Mouse (Mus musculus) cerebellum, adult 9-10 months (tissue): ENCODE results near the gene Ush1g.

Experiments
- DNase-seq: peaks from one replicate; pipeline ENCODE4 v3.0.0; 2022

Ush1g gene

DNA sequence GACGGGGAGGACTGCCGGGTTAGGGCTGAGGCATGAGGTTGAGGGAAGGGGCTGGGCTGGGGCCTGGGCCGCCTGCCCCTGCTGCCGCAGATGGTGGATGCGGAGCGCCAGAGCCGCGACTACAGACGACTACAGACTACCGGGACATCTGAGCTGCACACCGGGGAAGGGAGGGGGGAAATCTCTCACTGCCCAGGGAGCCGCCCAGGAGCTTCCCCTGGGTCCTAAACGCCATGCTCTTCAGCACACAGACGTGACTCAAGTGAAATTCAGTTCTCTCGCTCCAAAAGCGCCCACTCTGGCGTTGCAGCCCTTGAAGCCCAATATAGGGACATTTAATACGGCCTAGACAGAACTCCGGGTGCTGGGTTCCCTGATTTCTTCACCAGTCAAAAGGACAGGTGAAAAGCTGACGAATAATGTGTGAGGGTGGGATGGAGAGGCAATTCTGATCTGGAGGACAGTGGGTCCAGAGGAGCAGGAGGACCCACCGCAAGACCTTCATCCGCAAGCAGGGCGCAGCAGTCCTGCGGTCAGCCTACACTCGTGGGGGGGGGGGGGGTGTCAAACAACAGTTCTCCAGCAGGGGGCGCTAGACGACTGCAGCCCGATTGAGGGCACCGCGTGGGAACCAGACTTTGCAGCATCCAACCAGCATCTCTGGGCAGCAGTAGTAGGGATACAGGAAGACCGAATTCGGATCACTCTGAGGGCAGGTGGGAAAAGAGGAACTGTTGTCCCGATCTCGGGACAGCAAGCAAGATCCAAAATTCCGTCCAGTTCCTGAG is at the start of gene Ush1g:
Gene Ush1g (minus strand): TSS at position 136 of the 788 bp plus-strand sequence.
- peak; percentile 60 for DNase-seq

DNA sequence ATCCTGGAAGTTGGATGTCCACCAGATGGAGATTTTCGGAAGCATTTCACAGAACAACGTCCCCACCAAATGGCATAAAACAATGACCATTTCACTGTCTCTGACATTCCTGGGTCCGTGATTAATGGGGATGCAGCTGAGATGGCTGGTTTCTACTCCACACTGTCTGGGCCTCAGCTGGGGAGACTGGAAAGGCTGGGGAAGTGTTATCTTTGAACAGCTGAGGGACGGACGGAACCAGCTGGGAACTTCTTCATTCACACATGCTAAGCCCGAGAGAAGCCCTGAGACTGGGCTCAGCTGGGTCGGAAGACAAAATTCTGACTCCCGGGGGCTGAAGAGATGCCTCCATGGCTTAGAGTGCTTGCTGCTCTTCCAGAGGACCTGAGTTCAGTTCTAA is 49.5 kb upstream of the Ush1g start:
- no peak for DNase-seq

DNA sequence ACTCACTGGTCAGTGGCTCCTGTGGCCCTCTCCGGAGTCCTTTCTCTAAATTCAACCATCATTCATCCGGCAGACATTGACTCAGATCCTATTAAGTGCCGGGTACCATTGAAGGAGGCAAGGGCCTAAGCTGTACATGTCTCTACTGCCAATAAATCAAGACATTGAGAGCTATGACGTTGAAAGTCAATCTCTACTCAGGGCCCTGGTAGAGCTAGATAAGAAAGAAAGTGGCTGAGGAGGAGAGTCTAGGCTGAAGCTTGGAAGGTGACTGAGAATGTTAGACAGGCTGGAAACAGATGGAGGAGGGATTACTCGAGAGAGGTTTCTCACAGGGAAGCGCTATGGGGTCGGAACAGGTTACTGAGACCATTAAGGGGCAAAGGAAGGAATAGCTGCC is 48.5 kb upstream of the Ush1g start:
- DNase-seq: no peak

DNA sequence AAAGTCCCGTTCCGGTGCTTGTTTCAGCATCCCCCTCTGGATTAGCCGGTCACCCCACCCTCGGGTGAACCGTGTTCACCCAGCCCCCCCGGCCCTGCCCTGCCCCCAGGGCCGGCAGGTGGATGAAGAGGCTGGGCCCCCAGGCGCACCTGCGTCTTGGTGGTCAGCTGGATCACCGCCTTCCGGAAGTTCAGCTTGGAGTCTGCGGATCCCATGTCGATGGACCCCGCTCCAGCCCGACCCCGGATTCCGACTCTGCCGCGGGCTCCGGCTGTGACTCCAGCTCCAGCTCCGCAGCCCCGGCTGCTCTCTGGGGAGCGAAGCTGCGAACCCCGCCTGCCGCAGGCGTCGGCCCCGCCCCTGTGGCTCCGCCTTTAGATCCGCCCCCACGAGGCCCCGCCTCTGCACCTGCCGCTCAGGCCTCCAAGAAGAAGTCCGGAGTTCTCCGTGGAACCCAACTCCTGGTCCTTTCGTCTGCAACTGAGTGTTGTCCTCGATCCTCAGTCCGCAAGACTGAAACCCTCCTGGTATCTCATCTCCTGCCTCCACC is 45.6 kb upstream of the Ush1g start, which contains the start of gene Hid1:
Gene Hid1 (minus strand): TSS at position 362 of the 550 bp plus-strand sequence.
- peak; percentile 90 for DNase-seq

DNA sequence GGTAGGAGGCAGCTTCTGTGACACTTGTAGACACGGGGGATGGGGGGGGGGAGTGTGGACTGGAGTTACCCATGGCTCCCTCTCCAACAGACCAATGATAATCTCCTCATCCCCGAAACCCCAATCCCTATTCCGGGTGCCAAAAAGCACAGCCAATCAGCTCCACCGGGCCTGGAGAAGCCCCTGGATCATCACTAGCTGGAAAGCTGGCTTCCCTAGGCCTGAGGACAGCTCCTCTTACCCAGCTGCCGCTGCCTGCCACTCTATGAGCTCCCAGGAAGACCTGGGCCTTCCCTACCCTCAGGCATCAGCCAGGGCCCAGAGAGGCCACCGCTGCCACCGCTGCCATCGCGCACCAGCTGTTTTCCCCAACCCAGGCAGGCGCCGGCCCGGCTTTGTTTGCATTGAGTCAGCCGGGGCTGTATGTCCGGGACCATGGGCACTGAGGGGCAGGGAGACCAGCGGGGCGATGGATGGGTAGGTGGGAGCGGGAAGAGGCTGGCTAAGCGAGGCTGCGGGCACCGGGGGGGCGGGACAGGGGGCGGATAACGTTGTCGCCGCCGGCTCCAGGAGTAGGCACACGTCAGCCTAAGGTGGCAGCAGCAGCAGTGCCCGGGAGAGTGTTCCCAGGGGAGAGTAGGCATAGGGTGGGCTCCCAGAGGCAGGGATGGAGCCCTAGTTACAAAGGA is 45.0 kb upstream of the Ush1g start:
- peak; percentile 79 for DNase-seq

DNA sequence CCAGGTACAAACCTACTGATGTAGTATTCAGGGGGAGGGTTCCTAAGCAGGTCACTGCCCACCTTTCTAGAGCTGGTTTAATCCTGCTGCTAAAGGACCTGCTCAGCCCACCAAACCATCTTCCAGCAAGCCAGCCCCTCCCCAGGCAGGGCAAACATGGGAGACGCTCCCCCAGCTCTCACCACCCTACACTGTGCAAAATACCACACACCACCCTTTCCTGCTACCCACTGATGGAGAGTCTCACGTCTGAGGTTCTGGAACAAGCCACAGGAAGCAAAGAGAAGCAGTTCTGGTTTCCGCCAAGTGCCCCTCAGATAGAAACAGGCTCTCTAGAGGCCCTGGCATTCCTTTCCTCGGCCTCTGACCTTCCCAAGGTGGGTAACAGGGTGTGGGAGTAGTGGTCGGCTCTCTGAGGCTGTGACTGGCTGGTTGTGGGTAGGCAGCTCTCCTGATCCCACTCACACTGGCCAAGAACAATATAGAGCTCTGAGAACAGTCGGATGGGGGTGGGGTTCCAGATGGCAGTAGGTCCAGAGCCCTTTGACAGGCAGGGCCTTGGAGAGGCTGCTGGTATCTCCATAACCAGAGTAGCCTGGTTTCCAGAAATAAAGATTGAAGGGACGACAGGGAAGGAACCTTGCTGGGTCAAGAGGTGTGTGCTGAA is 44.3 kb upstream of the Ush1g start:
- peak; percentile 70 for DNase-seq

DNA sequence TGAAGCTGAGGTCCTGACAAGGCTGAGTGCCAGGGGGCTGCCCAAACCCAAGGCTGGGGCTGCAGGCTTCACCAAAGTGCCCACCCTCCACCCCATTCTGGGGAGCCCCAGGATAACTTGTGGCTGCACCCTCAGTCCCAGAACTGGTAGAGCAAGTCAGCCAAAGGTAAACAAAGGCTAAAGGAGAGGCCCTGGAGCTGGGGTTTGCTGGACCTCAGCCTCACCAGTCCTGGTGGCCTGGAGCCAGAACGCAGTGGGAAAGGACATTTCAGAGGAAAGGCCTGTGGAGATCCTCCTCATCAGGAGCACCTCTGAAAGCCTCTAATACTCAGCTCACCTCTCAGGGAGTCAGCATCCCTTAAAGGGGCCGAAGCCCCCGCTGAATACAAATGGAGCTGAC is 42.3 kb upstream of the Ush1g start:
- DNase-seq: peak; percentile 53

DNA sequence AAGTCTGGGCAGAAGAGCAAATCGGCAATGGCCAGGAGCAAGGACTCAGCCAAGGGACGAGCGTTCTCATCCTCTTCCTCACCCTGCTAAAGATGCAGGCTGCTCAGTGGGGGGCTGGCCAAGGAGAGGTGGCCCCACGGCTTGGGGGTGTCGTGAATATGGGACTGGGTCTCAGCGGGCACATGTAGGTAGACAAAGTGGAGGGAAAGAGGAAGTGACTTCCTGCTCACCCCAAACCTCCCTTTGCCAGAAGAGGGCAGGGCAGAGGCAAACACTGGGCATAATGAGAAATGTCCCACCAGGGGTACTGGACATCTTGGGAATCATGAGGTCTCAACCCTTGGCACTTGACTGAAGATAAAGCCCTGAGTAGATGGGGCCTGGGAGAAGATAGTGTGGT is 37.9 kb upstream of the Ush1g start:
- DNase-seq: no peak

DNA sequence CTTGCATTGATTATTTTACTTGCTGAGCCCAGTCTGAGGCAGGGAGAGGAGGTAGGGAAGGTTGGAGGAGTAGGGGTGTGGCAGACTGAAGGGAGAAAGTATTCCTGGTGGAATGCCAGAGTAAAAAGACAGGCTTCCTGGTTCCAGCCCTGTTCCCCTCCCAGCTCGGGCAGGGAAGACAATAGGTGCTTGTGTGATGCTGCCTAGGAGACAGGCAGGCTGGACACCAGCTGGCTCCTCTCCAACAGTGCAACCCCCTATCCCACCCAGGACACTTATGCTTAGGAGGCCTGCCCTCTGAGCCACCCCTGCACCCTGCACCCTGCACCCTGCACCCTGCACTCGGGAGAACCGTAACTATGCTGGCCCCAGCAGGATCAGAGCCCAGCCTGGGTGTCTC is 37.5 kb upstream of the Ush1g start:
- peak; percentile 38 for DNase-seq

DNA sequence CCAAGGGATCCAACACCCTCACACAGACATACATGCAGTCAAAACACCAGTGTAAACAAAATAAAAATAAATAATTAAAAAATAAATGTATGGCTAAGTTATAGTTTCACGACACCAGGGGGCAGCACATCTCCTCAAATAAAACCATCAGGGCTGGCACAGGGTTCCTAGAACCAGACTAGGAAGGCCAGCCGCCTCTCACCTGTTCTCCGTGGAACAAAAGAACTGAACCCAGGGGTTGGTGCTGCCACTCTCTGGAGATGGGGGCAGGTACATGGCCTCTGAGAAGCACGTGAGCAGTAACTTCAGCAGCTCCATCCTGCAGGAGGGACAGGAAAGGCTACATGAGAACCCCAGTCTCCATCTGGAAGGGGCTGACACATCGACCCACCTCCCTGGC is 36.6 kb upstream of the Ush1g start:
- peak; percentile 90 for DNase-seq

DNA sequence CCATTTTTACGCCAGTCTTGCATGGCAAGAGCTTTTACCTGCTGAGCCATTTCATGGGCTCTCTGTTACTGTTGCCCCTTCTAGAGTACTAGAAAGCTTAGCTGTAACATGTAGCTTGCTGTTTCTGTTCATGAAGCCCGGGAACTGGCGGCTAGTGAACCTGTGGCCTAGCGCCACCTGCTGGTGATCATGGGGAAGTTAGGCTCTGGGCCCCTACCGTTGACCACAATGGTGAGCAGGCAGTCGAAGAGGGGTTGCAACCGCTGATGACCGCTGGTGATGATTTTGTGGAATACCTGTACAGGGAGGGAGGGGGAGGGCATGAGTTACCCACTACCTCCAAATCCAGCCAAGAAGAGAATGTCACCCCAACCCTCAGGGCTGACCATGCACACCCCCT is 32.3 kb upstream of the Ush1g start:
- peak; percentile 77 for DNase-seq

DNA sequence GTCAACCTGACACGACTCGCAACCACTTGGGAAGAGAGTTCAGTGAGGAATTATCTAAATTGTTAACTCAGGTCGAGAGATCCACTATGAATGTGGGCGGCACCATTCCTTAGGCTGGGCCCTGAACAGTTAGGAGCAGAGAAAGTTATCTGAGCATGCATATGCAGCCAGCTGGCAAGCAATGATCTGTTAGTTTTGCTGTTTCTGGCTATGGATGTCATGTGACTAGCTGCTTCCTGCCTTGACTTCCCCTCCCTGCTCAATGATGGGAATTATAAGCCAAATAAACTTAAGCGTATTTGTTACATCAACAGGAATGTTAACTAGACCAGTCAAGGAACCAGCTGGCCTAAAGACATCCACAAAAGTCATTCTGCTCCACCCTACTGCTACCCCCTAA is 31.5 kb upstream of the Ush1g start:
- DNase-seq: no peak

DNA sequence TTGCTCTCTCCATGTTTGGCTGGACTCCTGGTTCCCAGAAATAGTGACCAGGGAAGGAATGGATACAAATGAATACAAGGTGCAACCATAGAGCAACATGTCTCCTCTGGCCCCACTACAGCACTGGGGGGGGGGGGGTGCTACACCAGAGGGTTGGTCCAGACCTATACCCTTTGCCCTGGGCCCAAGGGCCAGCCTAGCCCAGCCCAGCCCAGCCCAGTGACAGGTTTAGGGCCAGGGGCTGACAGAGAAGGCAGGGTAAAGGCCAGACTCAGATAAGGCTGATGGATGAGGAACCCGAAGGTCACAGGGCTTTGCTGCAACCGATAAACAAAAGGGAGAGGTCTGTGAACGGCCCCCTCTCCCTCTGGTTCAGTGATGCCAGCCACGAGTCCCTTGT is 28.1 kb upstream of the Ush1g start:
- no peak for DNase-seq

DNA sequence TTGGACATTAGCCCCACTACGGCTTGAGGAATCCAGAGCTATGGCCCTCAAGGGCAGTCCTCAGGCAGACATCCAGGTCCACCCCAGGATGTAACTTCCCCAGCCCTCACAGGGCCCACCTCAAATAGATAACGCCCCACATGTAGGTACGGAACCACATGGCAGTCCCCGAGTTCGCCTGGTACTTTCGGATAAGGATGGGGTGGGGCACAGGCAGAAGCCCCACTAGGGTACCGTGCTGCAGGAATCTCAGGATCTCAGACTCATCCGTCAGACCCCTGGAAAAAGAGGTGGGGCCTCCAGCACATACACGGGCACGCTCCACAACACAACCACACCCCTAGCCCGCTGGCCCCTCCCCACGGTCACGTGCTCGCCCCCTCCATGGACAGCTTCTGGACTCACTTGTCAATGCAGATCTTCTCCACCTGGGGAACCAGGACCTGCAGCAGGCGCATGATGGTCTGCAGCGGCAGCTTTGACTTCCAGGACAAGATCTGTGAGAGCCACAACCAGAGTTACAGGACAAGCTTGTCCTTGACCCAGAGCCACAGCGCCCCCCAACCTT is 26.9 kb upstream of the Ush1g start:
- DNase-seq: no peak

DNA sequence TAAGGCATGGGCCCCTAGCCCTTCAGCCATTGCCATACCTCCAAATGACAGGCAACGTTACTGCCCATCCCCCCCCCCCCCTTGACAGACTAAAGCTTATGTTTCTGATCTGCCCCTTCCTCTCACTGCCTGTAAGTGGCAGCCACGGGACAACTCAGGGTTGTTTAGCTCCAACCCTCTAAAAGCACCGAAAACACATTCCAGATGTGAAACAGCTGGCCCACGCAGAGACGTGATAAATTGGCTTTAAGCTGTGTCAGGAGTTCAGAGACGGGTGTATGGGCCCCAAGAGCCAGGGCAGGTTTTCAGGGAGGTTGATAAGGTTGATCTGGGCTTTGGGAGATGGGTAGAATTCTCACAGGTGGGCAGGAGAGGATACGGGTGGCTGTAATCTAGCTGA is 23.7 kb upstream of the Ush1g start:
- no peak for DNase-seq

DNA sequence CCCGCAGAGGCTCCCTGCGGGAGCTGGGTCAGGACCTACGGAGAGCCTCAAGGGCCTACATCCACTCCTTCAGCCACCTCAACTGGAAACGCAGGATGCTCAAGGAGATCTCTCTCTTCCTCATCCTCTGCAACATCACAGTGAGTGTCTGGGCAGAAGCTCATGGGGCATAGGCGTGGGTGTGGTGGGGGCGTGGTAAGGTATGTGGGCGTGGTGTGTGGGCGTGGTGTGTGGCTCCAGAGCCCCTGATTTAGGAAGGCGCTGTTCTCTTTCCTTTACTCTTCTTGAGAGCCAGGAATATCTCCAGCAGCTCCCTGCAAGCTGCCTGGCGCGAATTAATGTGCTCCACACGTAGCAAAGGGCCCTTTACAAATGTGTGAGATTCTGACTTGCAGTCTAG is 23.1 kb upstream of the Ush1g start:
- DNase-seq: no peak

DNA sequence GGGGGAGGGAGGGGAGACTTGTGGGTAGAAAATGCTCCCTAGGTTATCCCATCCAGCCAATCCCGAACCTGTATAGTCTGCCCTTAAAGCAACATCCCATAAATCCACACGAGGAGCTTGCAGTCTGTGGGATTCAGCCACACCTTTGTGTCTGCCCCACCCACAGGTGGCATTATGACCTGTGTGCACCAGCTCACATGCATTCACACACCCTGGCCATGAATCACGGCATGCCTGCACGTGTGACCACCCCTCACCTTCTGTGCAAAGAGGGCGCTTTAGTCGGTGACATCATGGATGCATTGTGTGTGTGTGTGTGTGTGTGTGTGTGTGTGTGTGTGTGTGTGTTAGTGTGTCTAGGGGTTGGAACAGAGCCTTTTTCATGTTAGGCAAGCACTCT is 20.0 kb upstream of the Ush1g start:
- DNase-seq: no peak

DNA sequence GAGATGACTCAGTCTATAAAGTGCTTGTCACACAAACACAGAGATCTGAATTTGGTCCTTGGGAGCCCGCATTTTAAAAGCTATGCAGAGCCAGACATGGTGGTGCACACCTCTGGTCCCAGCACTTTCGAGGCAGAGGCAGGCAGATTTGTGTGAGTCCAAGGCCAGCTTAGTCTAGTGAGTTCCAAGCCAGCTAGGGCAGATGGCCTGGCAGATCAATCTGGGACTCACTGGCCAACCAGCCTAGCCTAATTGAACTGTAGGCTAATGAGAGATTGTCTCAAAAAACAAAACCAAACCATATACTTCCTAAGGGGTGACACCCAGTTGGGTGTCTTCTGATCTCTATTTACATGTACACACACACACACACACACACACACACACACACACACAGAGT is 19.4 kb upstream of the Ush1g start:
- no peak for DNase-seq

DNA sequence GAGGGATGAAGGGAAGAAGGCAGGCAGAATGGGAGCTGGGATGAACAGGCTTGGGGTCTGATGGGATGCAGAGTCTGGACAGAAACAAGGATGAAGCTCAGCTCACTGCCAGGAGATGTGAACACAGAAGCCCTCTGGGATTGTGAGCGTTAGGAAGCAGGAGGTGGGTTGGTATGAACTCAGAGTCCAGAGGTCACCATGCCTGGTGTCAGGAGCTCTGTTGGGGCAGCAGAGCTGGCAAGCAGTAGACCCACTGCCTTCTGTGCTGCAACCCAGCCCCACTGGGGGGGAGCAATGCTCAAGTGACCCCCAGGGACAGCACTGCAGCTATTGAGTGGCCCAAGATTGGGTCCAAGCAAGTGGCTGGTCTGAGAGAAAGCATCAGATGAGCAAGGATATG is 16.0 kb upstream of the Ush1g start:
- no peak for DNase-seq

DNA sequence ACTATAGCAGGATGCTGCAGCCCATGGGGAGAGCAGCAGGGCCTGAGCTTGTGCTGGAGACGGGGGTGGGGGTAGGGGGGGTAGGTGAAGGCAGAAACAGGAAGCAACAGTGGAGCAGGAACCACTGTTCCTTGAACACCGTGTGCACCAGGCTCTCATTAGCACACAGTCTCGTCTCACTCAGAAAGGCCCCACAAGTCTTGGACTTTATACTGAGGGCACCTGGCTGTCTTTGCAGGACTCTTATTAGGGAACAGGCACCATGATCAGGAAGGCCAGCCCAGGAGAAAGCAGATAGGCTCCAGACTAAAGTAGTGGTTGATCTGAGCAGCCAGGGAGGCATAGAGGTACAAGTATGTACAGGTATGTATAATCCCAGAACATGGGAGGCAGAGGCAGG is 15.5 kb upstream of the Ush1g start:
- DNase-seq: no peak

DNA sequence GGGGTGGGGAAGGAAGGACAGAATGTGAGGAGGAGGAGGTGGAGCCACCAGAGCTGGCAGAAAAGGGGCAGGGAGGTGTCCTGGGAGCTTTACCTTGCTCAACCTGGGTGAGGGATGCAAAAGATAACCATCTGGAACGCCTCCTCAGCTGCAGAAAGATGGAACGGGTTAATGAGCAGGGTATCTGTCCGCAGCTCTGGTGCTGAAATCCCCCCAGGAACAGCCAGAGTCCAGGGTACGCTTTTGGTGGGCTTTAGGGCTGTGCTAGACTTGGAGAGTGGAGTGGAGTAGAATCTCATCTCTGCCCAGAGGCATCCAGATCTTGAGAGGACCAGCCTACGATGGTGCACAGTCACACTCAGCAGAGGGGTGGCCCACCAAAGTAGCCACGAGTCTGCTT is 14.3 kb upstream of the Ush1g start:
- no peak for DNase-seq

DNA sequence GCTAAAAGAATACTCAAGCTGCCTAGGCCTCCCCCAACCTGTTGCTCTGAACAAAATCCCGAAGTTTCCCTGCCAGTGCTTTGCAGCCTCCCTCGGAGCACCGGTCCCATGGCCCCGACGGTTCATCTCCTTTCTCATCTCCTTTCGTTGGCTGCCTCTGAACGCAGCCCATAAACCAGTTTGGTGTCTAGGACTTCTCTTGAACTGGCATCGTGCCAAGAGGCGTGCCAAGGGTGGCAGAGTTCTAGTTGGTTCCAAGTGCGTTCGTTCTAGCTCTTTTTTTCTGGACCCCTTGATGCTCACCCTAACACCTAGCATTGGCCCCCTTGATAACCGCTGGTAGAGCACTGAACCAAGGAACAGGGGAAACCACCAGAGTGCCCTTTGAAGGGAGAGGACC is 13.4 kb upstream of the Ush1g start:
- no peak for DNase-seq

DNA sequence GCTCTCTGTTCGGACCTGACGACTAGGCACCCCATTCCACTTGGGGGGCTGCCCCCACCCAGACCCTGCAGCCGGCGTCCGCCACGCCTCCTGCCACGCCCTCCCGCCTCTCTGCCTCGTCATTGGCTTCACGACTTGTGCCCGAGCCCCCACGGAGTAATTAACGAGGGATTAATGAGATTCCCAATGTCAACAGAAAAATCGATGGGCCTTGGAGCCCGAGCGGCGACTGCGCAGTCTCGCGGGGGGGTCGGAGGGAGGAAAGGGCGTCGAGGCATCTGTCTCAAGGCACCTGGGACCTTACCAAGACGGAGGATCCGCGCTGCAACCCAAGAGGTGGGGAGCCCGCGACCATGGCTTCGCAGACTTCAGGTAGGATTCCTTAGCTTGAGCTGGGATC is 12.7 kb upstream of the Ush1g start, which contains the start of gene Otop3:
Gene Otop3 (plus strand): TSS at position 201 of the 400 bp plus-strand sequence.
- DNase-seq: no peak
